In the genomic region with DNA sequence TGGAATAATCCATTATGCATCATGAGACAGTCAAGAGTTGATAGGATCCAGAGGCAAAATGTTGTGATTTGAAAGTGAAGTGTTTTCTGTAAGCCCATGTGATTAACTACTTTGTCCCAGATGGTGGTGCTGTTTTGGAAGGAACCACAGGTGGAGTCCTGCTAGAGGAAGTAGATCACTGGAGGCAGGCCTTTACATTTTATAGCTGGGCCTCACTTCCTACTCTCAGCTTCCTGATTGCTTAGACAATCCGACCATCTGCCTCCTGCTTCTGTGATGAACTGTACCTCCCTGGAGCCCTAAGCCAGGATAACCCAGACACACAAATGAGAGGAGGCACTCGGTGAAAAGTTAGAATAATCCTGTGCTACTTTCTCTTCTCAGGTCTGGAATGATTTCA, we compare ENCODE assay signal across 20 mouse cellular contexts. TPM values are rescaled to one million over a fixed set of nuclear protein-coding genes. Genes with fewer than 3 reads are reported as not detected.
DNase-seq lines count a peak whose midpoint lies in the region; ATAC-seq and TF ChIP-seq lines count a peak whose summit lies in the region.
"Had no signal": no experiment of that assay in that cellular context is flagged by ENCODE, and none has a peak within 500 bp of the region (broad histone marks: within the 10 kb centered on the region; RNA-seq: fewer than 3 reads in every experiment).

No protein-coding gene starts in this region.

- no peaks in the 10 kb centered on the region for H3K36me3 ChIP-seq in forebrain, postnatal 0 days (ENCODE audit: insufficient read depth)
- H3K36me3 ChIP-seq: embryonic facial prominence, embryonic 12.5 days; heart, embryonic 15.5 days; hindbrain, embryonic 15.5 days; neural tube, embryonic 13.5 days had no signal

- CTCF ChIA-PET in Patski (lab: Charles Lee), result no interaction called here

- H3K9me3 ChIP-seq in forebrain, postnatal 0 days (ENCODE audit: low read length), result no peaks in the 10 kb centered on the region
- H3K9me3 ChIP-seq: embryonic facial prominence, embryonic 12.5 days; heart, embryonic 15.5 days; hindbrain, embryonic 15.5 days; neural tube, embryonic 13.5 days had no signal

- 74% methylated on average over 2 of the region's 2 CpGs for WGBS in forebrain, postnatal 0 days

- H3K4me1 ChIP-seq in forebrain, postnatal 0 days (ENCODE audit: insufficient read depth), result no peaks in the 10 kb centered on the region
- H3K4me1 ChIP-seq: embryonic facial prominence, embryonic 12.5 days; heart, embryonic 15.5 days; hindbrain, embryonic 15.5 days; neural tube, embryonic 13.5 days had no signal

- H3K4me2 ChIP-seq in forebrain, postnatal 0 days (ENCODE audit: low read depth), result no peak overlapping the region
- H3K4me2 ChIP-seq: embryonic facial prominence, embryonic 12.5 days; heart, embryonic 15.5 days; hindbrain, embryonic 15.5 days; lung, embryonic 14.5 days; neural tube, embryonic 13.5 days had no signal

- intact Hi-C loops in gastrocnemius, postnatal 36 days (cut with DNase I), result no loop called here

- H3K27ac ChIP-seq in forebrain, postnatal 0 days (ENCODE audit: low read depth, low read length), result no peak overlapping the region
- H3K27ac ChIP-seq: embryonic facial prominence, embryonic 12.5 days; heart, embryonic 15.5 days; hindbrain, embryonic 15.5 days; macrophage; neural tube, embryonic 13.5 days had no signal

- in situ Hi-C loops in Patski (cut with MboI; ENCODE audit: low pct_unique_long_range_greater_than_20kb), result no loop called here

- POLR2A ChIA-PET in Patski (lab: Charles Lee), result no interaction called here

- no peak overlapping the region for H3K9ac ChIP-seq in forebrain, postnatal 0 days
- H3K9ac ChIP-seq: embryonic facial prominence, embryonic 12.5 days; heart, embryonic 15.5 days; hindbrain, embryonic 15.5 days; lung, embryonic 14.5 days; neural tube, embryonic 13.5 days had no signal

- peak; percentile 22 for TF ChIP-seq CTCF in Patski (IDR thresholded peaks at IDR 0.05)
- TF ChIP-seq CTCF in forebrain, postnatal 0 days (IDR thresholded peaks at IDR 0.05; ENCODE audit: low read depth), result no peak

- DNase-seq in 3T3-L1 (ENCODE audit: low read depth, low spot score) (peak; percentile 38), Patski (ENCODE audit: low read depth, low spot score) (no peak)
- DNase-seq in B cell, adult 2 months, result peak; percentile 18 to 33
- peak; percentile 29 for DNase-seq in induced T-regulatory cell, adult 2 months (ENCODE audit: low read depth)
- no peak for DNase-seq in gastrocnemius, postnatal 36 days
- no peak for DNase-seq in right cerebral cortex, postnatal 25 days
- DNase-seq in forebrain, postnatal 0 days, result no peak
- DNase-seq in ovary, postnatal 10 days (ENCODE audit: low spot score), result no peak
- DNase-seq: cerebellum, adult 11 months; cerebellum, postnatal 36 days; heart, adult 11 months; kidney, adult 2 months; lung, embryonic 14.5 days; thymus, postnatal 36 days had no signal

- ATAC-seq in Patski, result no peak
- ATAC-seq in forebrain, postnatal 0 days, result no peak
- ATAC-seq: midbrain, embryonic 16.5 days had no signal

- H3K4me3 ChIP-seq in forebrain, postnatal 0 days (ENCODE audit: low read depth, low read length), result no peak overlapping the region
- H3K4me3 ChIP-seq: embryonic facial prominence, embryonic 12.5 days; heart, embryonic 15.5 days; hindbrain, embryonic 15.5 days; neural tube, embryonic 13.5 days had no signal

- no peaks in the 10 kb centered on the region for H3K27me3 ChIP-seq in Patski
- H3K27me3 ChIP-seq in forebrain, postnatal 0 days (ENCODE audit: insufficient read depth, low read length), result no peaks in the 10 kb centered on the region
- H3K27me3 ChIP-seq: embryonic facial prominence, embryonic 12.5 days; heart, embryonic 15.5 days; hindbrain, embryonic 15.5 days; neural tube, embryonic 13.5 days had no signal

RNA-seq across cellular contexts. Expression of a gene that starts 6.7 kb away (rescaled TPM):
- 17.5 TPM for polyA plus RNA-seq in Patski (2021)
- total RNA-seq in gastrocnemius, postnatal 36 days (2021), result 100 to 1,000 TPM; 125 to 136 TPM
- total RNA-seq in forebrain, postnatal 0 days (2014; rRNA removed), result 8.6 and 94.9 TPM in 2 replicates
- polyA plus RNA-seq in forebrain, postnatal 0 days (2015; fragmentation: Nextera tagmentation; extraction: Ambion mirVana), result 8.5 and 10.6 TPM in 2 replicates

RNA-seq across cellular contexts. Expression of a gene that starts 32.2 kb away (rescaled TPM):
- 12.4 TPM for polyA plus RNA-seq in Patski (2021)
- total RNA-seq in gastrocnemius, postnatal 36 days (2021), result 1 to 10 TPM; 2.2 to 3.0 TPM
- 3.0 and 3.6 TPM in 2 replicates for total RNA-seq in forebrain, postnatal 0 days (2014; rRNA removed)
- polyA plus RNA-seq in forebrain, postnatal 0 days (2015; fragmentation: Nextera tagmentation; extraction: Ambion mirVana), result 2.1 and 4.8 TPM in 2 replicates

RNA-seq across cellular contexts. Expression of a gene that starts 32.3 kb away (rescaled TPM):
- polyA plus RNA-seq in Patski (2021), result 101 TPM
- 10 to 100 TPM; 22.0 to 25.0 TPM for total RNA-seq in gastrocnemius, postnatal 36 days (2021)
- 29.9 and 30.8 TPM in 2 replicates for total RNA-seq in forebrain, postnatal 0 days (2014; rRNA removed)
- 37.7 and 39.0 TPM in 2 replicates for polyA plus RNA-seq in forebrain, postnatal 0 days (2015; fragmentation: Nextera tagmentation; extraction: Ambion mirVana)

RNA-seq across cellular contexts. Expression of a gene that starts 49.1 kb away (rescaled TPM):
- 51.9 TPM for polyA plus RNA-seq in Patski (2021)
- 1 to 10 TPM; 2.7 to 4.1 TPM for total RNA-seq in gastrocnemius, postnatal 36 days (2021)
- total RNA-seq in forebrain, postnatal 0 days (2014; rRNA removed), result 61.5 and 65.9 TPM in 2 replicates
- polyA plus RNA-seq in forebrain, postnatal 0 days (2015; fragmentation: Nextera tagmentation; extraction: Ambion mirVana), result 40.8 and 42.4 TPM in 2 replicates

Comparison
In these comparisons a context has a peak if more than half of its experiments do, and no peak if none do; other contexts are left out.
1. DNase-seq: peak in 3T3-L1 (single experiment), B cell, adult 2 months (2 of 2) and induced T-regulatory cell, adult 2 months (single experiment); none in Patski (single experiment), gastrocnemius, postnatal 36 days (0 of 2), right cerebral cortex, postnatal 25 days (single experiment), forebrain, postnatal 0 days (single experiment) and ovary, postnatal 10 days (single experiment).